Mouse (Mus musculus): ENCODE results near the gene Fgfr2. TPM values are rescaled to one million over a fixed set of nuclear protein-coding genes. Genes with fewer than 3 reads are reported as not detected.

Fgfr2 gene
- polyA plus RNA-seq, 1 experiment, result 59.9 TPM

GRCm38 (mm10) chr7:132423570-132423969 is 699.6 kb downstream of the Fgfr2 start:
- TF ChIP-seq POLR2A (IDR thresholded peaks at IDR 0.05; ENCODE audit: low read depth, low read length), result no peak
- no peak for TF ChIP-seq CTCF (IDR thresholded peaks at IDR 0.05; ENCODE audit: borderline replicate concordance, insufficient read depth, low read length)
- H3K4me1 ChIP-seq (ENCODE audit: control insufficient read depth, insufficient read depth, low read length), result peaks cover 3% of the 10 kb centered on the region
- H3K27ac ChIP-seq (ENCODE audit: insufficient read depth, low read length), result no peak overlapping the region

DNA sequence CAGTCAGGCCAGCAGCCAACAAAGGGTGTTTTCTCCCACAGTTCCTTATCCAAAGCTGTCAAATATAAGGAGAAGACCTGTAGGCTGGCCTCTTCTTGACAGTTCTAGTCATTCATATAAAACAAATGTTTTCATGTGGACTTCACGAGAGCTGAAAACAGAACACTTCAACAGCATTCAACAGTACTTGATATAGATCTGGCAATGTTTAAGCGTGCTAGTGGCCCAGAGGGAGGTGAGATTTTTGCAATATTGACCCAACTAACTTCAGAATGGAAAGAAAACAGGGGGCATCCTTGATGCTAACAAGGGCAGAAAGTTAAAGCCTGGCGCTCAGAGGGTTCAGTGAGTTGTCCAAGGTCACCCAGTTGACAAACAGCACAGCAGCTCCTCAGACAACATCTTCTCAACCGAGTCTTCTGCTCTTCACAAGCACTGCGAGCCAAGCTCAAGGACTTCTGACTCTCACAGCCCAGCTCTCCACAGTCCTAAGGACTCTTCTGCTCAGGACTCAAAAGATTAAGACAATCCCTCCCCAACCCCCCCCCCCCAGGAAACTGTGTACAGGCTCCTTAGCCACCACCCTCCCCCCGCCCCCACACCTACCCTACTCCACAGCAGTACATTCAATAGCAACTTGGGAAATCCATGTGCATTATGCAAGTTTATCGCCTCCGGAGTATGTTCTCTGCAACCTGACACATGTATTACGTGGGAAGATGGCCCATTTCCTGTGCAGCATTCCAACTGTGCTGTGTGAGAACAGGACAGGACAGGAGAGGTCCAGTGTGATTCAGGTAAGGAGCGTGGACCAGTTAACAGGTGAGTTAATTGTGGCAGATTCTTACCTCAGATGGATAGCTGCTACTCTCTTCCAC is 703.5 kb downstream of the Fgfr2 start:
- no peak overlapping the region for H3K4me3 ChIP-seq (ENCODE audit: insufficient read depth, low read length)

More at GRCm38 (mm10) chr7:132423570-132423969, 699.6 kb downstream of the Fgfr2 start:
- H3K4me3 ChIP-seq (ENCODE audit: insufficient read depth, low read length), result no peak overlapping the region

DNA sequence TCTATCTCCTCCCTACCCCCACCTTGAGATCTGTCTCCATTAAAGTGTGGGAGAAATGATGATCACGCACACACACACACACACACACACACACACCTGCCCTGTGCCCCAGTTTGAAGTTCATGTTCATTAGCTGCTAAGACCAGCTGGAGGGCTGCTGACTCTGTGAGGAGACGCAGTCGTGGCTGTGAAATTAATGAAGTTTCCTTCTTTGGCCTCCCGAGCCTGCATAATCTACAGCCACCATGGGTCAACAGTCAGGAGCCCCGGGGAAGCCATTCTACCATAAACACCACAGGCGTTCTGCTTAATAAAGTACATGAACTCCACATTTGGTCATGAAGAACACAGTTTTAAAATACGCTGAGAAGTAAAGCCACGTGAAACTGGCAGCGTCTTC is 706.3 kb downstream of the Fgfr2 start:
- peaks cover 2% of the 10 kb centered on the region; the same call in 1 of the 2 replicates for H3K4me1 ChIP-seq (ENCODE audit: control insufficient read depth, insufficient read depth, low read length)
- no peak for TF ChIP-seq CTCF (IDR thresholded peaks at IDR 0.05; ENCODE audit: borderline replicate concordance, insufficient read depth, low read length)
- no peak for TF ChIP-seq POLR2A (IDR thresholded peaks at IDR 0.05; ENCODE audit: low read depth, low read length)
- H3K4me3 ChIP-seq (ENCODE audit: insufficient read depth, low read length), result no peak overlapping the region
- H3K27ac ChIP-seq (ENCODE audit: insufficient read depth, low read length), result no peak overlapping the region

More for the DNA sequence above, 703.5 kb downstream of the Fgfr2 start:
- Histone ChIP-seq H3K4me1 (ENCODE audit: control insufficient read depth, insufficient read depth, low read length) (peaks cover 5% of the 10 kb centered on the region), H3K27ac (ENCODE audit: insufficient read depth, low read length) (no peak overlapping the region)
- no peak for TF ChIP-seq CTCF (IDR thresholded peaks at IDR 0.05; ENCODE audit: borderline replicate concordance, insufficient read depth, low read length)
- TF ChIP-seq POLR2A (IDR thresholded peaks at IDR 0.05; ENCODE audit: low read depth, low read length), result no peak

GRCm38 (mm10) chr7:132415866-132416265 is 707.3 kb downstream of the Fgfr2 start:
- TF ChIP-seq POLR2A (IDR thresholded peaks at IDR 0.05; ENCODE audit: low read depth, low read length) (no peak), CTCF (IDR thresholded peaks at IDR 0.05; ENCODE audit: borderline replicate concordance, insufficient read depth, low read length) (no peak)
- Histone ChIP-seq H3K27ac (ENCODE audit: insufficient read depth, low read length) (no peak overlapping the region), H3K4me1 (ENCODE audit: control insufficient read depth, insufficient read depth, low read length) (peaks cover 2% of the 10 kb centered on the region; the same call in 1 of the 2 replicates), H3K4me3 (ENCODE audit: insufficient read depth, low read length) (no peak overlapping the region)

DNA sequence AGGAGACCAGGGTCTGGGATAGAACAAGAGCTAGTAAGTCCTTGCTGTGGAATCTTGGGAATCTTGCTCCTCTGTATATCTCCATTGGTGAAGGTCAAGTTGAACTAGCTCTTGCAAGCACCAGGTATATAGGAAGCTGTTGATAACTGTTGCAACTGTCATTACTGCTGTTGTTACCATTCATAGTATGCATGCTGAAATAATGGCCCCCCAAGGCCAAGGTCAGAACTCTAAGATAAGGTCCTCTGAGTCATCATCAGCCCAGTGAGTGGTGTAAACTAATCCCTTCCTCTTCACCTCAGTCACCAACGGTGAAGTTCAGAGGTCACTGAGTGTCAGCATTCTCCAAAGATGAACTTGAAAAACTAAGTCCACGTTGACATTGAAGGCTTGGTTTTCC is 710.6 kb downstream of the Fgfr2 start:
- no peak overlapping the region for H3K27ac ChIP-seq (ENCODE audit: insufficient read depth, low read length)
- peaks cover 2% of the 10 kb centered on the region; the same call in 1 of the 2 replicates for H3K4me1 ChIP-seq (ENCODE audit: control insufficient read depth, insufficient read depth, low read length)
- TF ChIP-seq CTCF (IDR thresholded peaks at IDR 0.05; ENCODE audit: borderline replicate concordance, insufficient read depth, low read length) (no peak), POLR2A (IDR thresholded peaks at IDR 0.05; ENCODE audit: low read depth, low read length) (no peak)
- no peak overlapping the region for H3K4me3 ChIP-seq (ENCODE audit: insufficient read depth, low read length)

- Histone ChIP-seq H3K4me3 (ENCODE audit: insufficient read depth, low read length) (no peak overlapping the region), H3K4me1 (ENCODE audit: control insufficient read depth, insufficient read depth, low read length) (peaks cover 2% of the 10 kb centered on the region; the same call in 1 of the 2 replicates), H3K27ac (ENCODE audit: insufficient read depth, low read length) (no peak overlapping the region)
- TF ChIP-seq CTCF (IDR thresholded peaks at IDR 0.05; ENCODE audit: borderline replicate concordance, insufficient read depth, low read length) (no peak), POLR2A (IDR thresholded peaks at IDR 0.05; ENCODE audit: low read depth, low read length) (no peak)
These were observed 711.4 kb downstream of the Fgfr2 start for GRCm38 (mm10) chr7:132411708-132412107.

DNA sequence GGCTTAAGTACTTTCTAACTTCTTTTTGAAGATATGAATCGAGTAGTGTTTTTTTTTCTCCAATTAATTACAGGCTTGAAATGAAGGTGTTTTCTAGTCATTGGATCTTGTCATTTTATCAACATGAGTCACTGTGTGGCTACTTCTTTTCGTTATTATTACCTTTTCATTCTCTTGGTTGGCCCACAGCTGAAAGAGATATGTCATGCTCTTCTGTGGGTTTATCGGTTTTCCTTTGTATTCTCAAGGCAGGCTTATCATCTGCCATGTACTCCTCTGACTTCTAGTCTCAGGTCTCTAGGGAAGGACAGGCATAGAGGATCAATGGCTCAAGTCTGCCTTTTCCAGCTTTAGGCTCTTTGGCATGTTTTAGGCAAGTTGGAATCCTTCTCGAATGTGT is 712.2 kb downstream of the Fgfr2 start:
- no peak overlapping the region for H3K27ac ChIP-seq (ENCODE audit: insufficient read depth, low read length)
- TF ChIP-seq POLR2A (IDR thresholded peaks at IDR 0.05; ENCODE audit: low read depth, low read length) (no peak), CTCF (IDR thresholded peaks at IDR 0.05; ENCODE audit: borderline replicate concordance, insufficient read depth, low read length) (no peak)
- H3K4me1 ChIP-seq (ENCODE audit: control insufficient read depth, insufficient read depth, low read length), result peaks cover 2% of the 10 kb centered on the region; the same call in 1 of the 2 replicates
- no peak overlapping the region for H3K4me3 ChIP-seq (ENCODE audit: insufficient read depth, low read length)

- Histone ChIP-seq H3K4me3 (ENCODE audit: insufficient read depth, low read length) (no peak overlapping the region), H3K4me1 (ENCODE audit: control insufficient read depth, insufficient read depth, low read length) (peaks cover 2% of the 10 kb centered on the region; the same call in 1 of the 2 replicates), H3K27ac (ENCODE audit: insufficient read depth, low read length) (no peak overlapping the region)
- TF ChIP-seq CTCF (IDR thresholded peaks at IDR 0.05; ENCODE audit: borderline replicate concordance, insufficient read depth, low read length) (no peak), POLR2A (IDR thresholded peaks at IDR 0.05; ENCODE audit: low read depth, low read length) (no peak)
These were observed 713.3 kb downstream of the Fgfr2 start for GRCm38 (mm10) chr7:132409890-132410289.

GRCm38 (mm10) chr7:132402377-132403084 is 720.6 kb downstream of the Fgfr2 start:
- no peak for TF ChIP-seq CTCF (IDR thresholded peaks at IDR 0.05; ENCODE audit: borderline replicate concordance, insufficient read depth, low read length)
- no peak for TF ChIP-seq POLR2A (IDR thresholded peaks at IDR 0.05; ENCODE audit: low read depth, low read length)

More at GRCm38 (mm10) chr7:132402377-132403084, 720.6 kb downstream of the Fgfr2 start:
- Histone ChIP-seq H3K27ac (ENCODE audit: insufficient read depth, low read length) (no peak overlapping the region), H3K4me3 (ENCODE audit: insufficient read depth, low read length) (no peak overlapping the region), H3K4me1 (ENCODE audit: control insufficient read depth, insufficient read depth, low read length) (no peaks in the 10 kb centered on the region; the same call in 1 of the 2 replicates)
